Mouse (Mus musculus) forebrain, embryonic 11.5 days (tissue): ENCODE measurements at regions not wholly inside any gene's neighbourhood (a gene's known extent, or its start where the extent isn't known, plus 50 kb on each side); places are given as distances from the start of the nearest gene placed in this dataset.
"Not testable (repeated sequence)": the region's sequence is repeated elsewhere in the genome, so short reads cannot be mapped to it uniquely, and the experiment has no call there.

ENCODE experiments used
- ATAC-seq: fragments of 200-750 bp; cut with Nextera tagmentation; replicated peaks from 2 replicates; pipeline ENCODE4 v1.8.0; 2017; ENCODE audit warnings: moderate TSS enrichment; ENCODE audit not compliant: low FRiP score
- DNase-seq: peaks from one replicate; pipeline ENCODE4 v3.0.0-alpha.2; 2017; ENCODE audit warnings: low spot score
- H3K27ac ChIP-seq: fragments of 300-500 bp; sonication (generic); 2 replicates; pipeline ENCODE4 v1.5.1; 2014; ENCODE audit warnings: low read depth, low read length
- H3K27me3 ChIP-seq: fragments of 300-500 bp; sonication (generic); 2 replicates; pipeline ENCODE4 v1.6.1; 2014; ENCODE audit warnings: mild to moderate bottlenecking, low read length, mixed read lengths; ENCODE audit not compliant: control insufficient read depth, insufficient read depth
- H3K36me3 ChIP-seq: fragments of 300-500 bp; sonication (generic); 2 replicates; pipeline ENCODE4 v1.6.1; 2014; ENCODE audit warnings: mild to moderate bottlenecking, low read length, moderate library complexity, mixed read lengths; ENCODE audit not compliant: control insufficient read depth, insufficient read depth
- H3K4me1 ChIP-seq: fragments of 300-500 bp; sonication (generic); replicated peaks from 2 replicates; pipeline ENCODE4 v1.6.1; 2014; ENCODE audit warnings: low read length, mixed read lengths; ENCODE audit not compliant: control insufficient read depth, insufficient read depth
- H3K4me2 ChIP-seq: fragments of 300-500 bp; sonication (generic); 2 replicates; pipeline ENCODE4 v1.6.1; 2014; ENCODE audit warnings: low read depth, mild to moderate bottlenecking, low read length, moderate library complexity, mixed read lengths; ENCODE audit not compliant: severe bottlenecking
- H3K4me3 ChIP-seq: fragments of 300-500 bp; sonication (generic); 2 replicates; pipeline ENCODE4 v1.5.1; 2014; ENCODE audit warnings: low read depth, low read length
- H3K9ac ChIP-seq: fragments of 300-500 bp; sonication (generic); 2 replicates; pipeline ENCODE4 v1.6.1; 2014; ENCODE audit warnings: low read length
- H3K9me3 ChIP-seq: fragments of 300-500 bp; sonication (generic); 2 replicates; pipeline ENCODE4 v1.6.1; 2016; ENCODE audit warnings: low read length, mixed read lengths; ENCODE audit not compliant: control insufficient read depth
- WGBS: fragments of 180-500 bp; shearing (Covaris S2); extraction: QIAGEN DNeasy Blood & Tissue Kit; methylation state at CpG from one replicate; pipeline ENCODE4 v1.1.7; 2014; 5-methylcytosine and 5-hydroxymethylcytosine counted together

DNA sequence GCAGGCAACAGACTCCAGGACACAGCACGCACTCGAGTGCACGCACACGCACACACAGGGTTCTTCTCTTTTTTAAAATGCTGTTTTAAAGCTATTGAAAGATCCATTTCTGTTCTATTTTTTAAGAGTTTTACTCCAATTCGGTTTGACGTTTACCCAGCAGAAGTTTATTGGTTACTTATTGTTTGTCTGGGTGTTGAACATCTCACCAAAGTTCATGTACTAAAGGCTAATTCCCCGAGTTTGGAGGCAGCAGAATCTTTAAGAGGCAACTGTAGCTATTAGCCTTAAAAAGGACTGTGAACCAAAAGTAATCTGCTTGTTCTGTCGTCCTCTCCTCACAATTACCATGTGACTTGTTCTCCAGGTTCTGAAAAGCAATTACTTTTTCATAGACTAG, 263.0 kb upstream of the Nfia start:
- Histone ChIP-seq H3K4me2 (no peak overlapping the region), H3K27ac (no peak overlapping the region), H3K9ac (no peak overlapping the region), H3K4me3 (no peak overlapping the region), H3K27me3 (no peaks in the 10 kb centered on the region), H3K9me3 (no peaks in the 10 kb centered on the region), H3K4me1 (no peaks in the 10 kb centered on the region), H3K36me3 (no peaks in the 10 kb centered on the region)
- 85% methylated on average over 8 of the region's 8 CpGs for WGBS
- DNase-seq = no peak
- no peak for ATAC-seq

DNA sequence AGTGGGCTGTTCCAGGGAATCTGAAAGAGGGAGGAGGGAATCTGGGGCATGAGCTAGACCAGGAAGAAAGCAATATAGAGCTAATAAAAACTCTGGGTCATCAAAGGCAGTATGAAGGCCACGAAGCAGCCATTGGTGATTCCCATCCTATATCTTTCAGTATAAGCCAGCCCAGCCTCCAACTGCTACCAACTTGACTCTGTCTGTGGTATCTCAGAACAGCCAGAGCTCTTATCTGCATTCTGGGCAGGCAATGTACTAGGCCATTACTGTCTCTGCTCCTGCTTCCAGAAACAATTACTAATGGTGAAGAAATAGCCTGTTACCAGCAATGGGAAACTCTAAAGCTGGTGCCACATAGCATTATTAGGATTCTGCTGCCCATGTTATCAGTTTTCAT, 266.8 kb upstream of the Nfia start:
- Histone ChIP-seq H3K27ac (no peak overlapping the region), H3K4me3 (no peak overlapping the region), H3K4me1 (no peaks in the 10 kb centered on the region), H3K9me3 (no peaks in the 10 kb centered on the region), H3K27me3 (no peaks in the 10 kb centered on the region), H3K4me2 (no peak overlapping the region), H3K9ac (no peak overlapping the region), H3K36me3 (no peaks in the 10 kb centered on the region)
- ATAC-seq (no peak), DNase-seq (no peak)
- WGBS = 100% methylated on average over 1 of the region's 1 CpGs

DNA sequence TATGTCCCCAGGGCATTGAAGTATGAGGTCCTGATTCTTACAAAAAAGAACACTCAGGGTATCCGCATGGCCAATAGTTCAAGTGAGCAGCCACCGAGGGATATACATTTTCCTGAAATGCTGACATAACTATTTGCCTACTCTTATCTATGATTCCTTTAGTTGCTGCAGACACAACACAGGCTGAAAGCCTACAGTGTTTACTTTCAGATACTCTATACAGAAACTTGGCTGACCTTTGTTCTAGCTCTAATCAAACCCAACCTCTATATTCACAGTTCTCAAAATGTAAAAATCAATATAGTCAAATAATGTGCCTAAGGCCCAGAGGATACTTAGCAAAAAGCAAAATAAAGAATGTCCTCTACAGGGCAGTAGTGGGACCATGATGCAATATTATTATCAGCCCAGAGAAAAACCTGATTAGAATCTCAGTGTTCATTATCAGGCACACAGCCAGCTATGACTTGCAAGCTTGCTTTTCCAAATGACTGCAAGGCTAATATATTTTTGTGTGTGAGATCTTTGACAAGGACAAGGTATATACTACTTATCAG, 281.2 kb upstream of the Nfia start:
- DNase-seq = no peak
- Histone ChIP-seq H3K4me2 (no peak overlapping the region), H3K4me3 (no peak overlapping the region), H3K27ac (no peak overlapping the region), H3K9me3 (no peaks in the 10 kb centered on the region), H3K27me3 (no peaks in the 10 kb centered on the region), H3K9ac (no peak overlapping the region), H3K4me1 (no peaks in the 10 kb centered on the region), H3K36me3 (no peaks in the 10 kb centered on the region)
- ATAC-seq = no peak
- 90% methylated on average over 2 of the region's 2 CpGs for WGBS

DNA sequence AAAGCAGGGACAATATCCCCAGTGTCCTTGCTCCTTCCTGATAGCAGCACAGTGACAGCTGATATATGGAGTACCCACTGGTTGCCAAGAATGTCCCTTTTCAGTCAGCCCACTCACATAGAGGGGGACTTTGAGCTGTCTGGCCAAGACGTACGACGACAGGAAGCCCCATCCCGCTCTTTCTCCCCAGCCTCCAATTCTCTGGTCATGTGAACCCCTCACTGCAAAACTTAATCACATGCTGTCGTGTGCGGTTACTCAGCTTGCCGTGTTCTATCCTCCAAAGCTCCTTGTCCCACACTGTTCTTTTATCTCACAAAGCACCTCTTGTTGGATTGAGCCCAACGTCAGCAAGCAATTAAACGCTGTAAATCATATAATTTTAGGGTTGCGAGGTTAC, 286.2 kb upstream of the Nfia start:
- Histone ChIP-seq H3K4me2 (no peak overlapping the region), H3K9me3 (no peaks in the 10 kb centered on the region), H3K27me3 (no peaks in the 10 kb centered on the region), H3K36me3 (no peaks in the 10 kb centered on the region), H3K4me3 (no peak overlapping the region), H3K27ac (no peak overlapping the region), H3K9ac (no peak overlapping the region), H3K4me1 (no peaks in the 10 kb centered on the region)
- DNase-seq = no peak
- 80% methylated on average over 10 of the region's 10 CpGs for WGBS
- ATAC-seq = no peak

DNA sequence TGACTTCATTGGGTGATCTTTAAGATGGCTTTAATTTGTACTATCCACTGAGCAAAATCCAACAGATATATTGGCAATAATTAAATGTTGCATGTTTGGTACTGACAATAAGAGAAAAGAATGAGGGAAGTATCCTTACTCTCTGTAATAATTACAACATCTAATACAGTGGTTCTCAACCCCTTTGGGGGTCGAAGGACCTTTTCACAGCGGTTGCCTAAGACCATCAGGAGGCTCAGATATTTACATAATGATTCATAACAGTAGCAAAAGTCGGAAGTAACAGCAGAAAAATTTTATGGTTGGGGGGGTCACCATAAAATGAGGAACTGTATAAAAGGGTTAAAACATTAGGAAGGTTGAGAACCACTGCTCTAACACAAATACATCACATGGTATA, 287.3 kb upstream of the Nfia start:
- H3K27me3 ChIP-seq = no peaks in the 10 kb centered on the region
- no peaks in the 10 kb centered on the region for H3K36me3 ChIP-seq
- no peak overlapping the region for H3K9ac ChIP-seq
- no peak overlapping the region for H3K4me3 ChIP-seq
- H3K4me1 ChIP-seq = no peaks in the 10 kb centered on the region
- no peak overlapping the region for H3K4me2 ChIP-seq
- no peak for DNase-seq
- H3K9me3 ChIP-seq = no peaks in the 10 kb centered on the region
- 90% methylated on average over 3 of the region's 3 CpGs for WGBS
- no peak overlapping the region for H3K27ac ChIP-seq
- no peak for ATAC-seq

DNA sequence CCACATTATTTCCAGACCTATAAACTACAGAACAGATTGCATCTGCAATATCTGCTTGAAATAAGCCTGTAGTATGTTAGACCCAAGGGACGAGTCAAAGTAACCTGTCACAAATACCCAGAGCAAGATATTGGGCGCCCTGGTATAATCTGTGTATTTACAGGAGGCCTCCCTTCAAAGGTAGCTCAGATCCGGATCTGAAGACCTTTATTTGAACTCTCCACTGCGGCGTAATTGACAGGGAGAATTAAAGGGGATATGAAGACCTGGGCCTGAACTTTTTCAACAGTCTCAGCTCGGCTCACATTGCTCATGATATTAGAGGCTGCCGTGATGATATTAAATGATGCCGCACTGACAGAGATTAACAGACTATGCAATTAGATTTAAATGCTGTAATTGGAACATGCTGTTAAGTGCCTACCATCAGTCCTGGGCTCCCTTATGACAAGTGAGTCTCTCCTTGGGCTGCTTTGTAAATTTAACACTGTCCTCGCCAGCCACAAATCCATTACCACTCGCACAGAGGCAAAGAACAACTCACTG, 289.8 kb upstream of the Nfia start:
- Histone ChIP-seq H3K27ac (no peak overlapping the region), H3K4me1 (0 out of 2 replicates have a peak, but pooled peaks cover 3% of the 10 kb centered on the region), H3K4me2 (no peak overlapping the region), H3K4me3 (no peak overlapping the region), H3K27me3 (no peaks in the 10 kb centered on the region), H3K36me3 (no peaks in the 10 kb centered on the region), H3K9me3 (no peaks in the 10 kb centered on the region), H3K9ac (no peak overlapping the region)
- WGBS = 65% methylated on average over 10 of the region's 10 CpGs
- DNase-seq (no peak), ATAC-seq (no peak)

DNA sequence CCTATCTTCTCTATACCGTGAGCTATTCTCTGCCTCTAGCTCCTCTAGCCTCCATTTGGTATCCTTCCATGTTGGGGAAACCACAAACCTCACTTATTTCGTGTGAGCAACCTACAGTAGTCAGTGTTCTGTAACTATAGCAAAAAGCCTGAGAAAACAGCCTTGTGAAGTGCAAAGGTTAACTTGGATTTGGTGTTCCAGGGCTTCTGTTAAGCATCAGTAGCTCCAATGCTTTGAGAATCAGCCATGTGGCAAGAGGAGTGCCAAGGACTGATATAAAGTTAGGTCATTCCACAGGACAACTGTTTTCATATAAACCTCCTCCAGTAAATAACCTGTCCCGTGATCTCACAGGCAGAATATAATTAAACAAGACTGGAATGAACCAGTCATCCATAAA, 290.7 kb upstream of the Nfia start:
- Histone ChIP-seq H3K27ac (no peak overlapping the region), H3K4me2 (no peak overlapping the region), H3K4me1 (peaks cover 3% of the 10 kb centered on the region; the same call in 1 of the 2 replicates), H3K9me3 (no peaks in the 10 kb centered on the region), H3K36me3 (no peaks in the 10 kb centered on the region), H3K9ac (no peak overlapping the region), H3K4me3 (no peak overlapping the region), H3K27me3 (no peaks in the 10 kb centered on the region)
- ATAC-seq = no peak
- 83% methylated on average over 3 of the region's 3 CpGs for WGBS
- DNase-seq = no peak

DNA sequence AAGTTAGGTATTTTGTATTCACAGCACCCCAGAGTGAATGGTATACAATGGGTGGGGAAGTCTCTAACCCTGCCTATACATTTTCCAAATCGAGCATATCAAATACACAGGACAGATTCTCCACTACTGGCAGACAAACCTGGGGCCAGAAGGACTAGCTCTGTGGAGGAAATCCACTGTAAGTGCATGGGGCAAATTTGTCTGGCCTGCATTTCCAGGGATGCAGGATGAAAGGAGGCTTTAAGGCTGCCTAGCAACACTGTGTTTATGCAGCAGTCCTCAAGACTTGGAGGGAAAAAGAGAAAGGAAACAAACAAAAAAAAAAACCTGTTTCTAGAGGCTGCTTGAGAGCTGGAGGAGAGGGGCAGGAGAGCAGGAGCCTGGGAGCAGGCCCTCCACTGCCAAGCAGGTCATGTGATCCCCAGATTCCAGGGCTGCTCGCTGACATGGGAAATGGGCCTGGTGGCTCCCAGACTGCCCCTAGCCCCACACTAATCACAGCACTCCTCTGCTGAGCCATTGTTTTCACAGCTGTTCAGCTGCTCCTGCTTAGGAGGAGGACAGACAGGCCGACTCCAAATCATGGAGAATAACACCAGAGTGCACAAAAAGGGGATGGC, 293.7 kb upstream of the Gm10192 start:
- H3K4me1 ChIP-seq = peaks cover 6% of the 10 kb centered on the region
- DNase-seq (peak; percentile 82), ATAC-seq (peak; percentile 98)
- H3K36me3 ChIP-seq = no peaks in the 10 kb centered on the region
- WGBS = 3% methylated on average over 3 of the region's 3 CpGs
- no peaks in the 10 kb centered on the region for H3K27me3 ChIP-seq
- H3K27ac ChIP-seq = peak overlapping the region; percentile 81
- H3K4me3 ChIP-seq = no peak overlapping the region
- H3K4me2 ChIP-seq = no peak overlapping the region
- H3K9ac ChIP-seq = no peak overlapping the region
- no peaks in the 10 kb centered on the region for H3K9me3 ChIP-seq

DNA sequence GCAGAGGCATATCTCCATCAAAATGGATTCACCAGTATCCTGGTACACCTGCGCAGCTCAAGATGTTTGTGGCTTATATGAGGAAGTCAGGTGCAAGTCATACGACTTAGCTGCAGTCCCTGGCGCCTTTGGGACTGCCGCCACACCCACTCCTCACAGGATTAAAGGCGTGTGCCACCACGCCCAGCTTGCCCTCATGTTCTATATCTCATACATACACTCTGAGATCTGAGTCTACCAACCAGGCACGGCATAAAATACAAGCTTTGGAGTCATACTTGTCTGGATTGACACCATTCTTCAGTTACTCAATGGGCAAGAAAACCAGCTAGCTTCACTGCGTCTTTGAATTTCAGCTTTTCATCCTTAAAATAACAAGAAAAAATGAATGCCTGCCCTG, 290.5 kb upstream of the Gm10192 start:
- not testable (repeated sequence) for H3K4me3 ChIP-seq, DNase-seq, H3K9ac ChIP-seq, H3K4me2 ChIP-seq, H3K27me3 ChIP-seq, H3K27ac ChIP-seq, H3K9me3 ChIP-seq, H3K4me1 ChIP-seq, H3K36me3 ChIP-seq, ATAC-seq
- 94% methylated on average over 8 of the region's 8 CpGs for WGBS
